Mouse (Mus musculus) frontal cortex, postnatal 36 days (tissue): ENCODE measurements around the gene Fntb.
"Not testable (repeated sequence)": the region's sequence is repeated elsewhere in the genome, so short reads cannot be mapped to it uniquely, and the experiment has no call there.

Experiments used
- DNase-seq, 2 experiments: peaks; one replicate each; pipeline ENCODE4 v3.0.0; 2022; ENCODE audit warnings: low spot score in 2 of 2

Fntb gene

GRCm38 (mm10) chr12:76837101-76837843 is 71.9 kb downstream of the Fntb start:
- peak; percentile 98 to 99 for DNase-seq

DNA sequence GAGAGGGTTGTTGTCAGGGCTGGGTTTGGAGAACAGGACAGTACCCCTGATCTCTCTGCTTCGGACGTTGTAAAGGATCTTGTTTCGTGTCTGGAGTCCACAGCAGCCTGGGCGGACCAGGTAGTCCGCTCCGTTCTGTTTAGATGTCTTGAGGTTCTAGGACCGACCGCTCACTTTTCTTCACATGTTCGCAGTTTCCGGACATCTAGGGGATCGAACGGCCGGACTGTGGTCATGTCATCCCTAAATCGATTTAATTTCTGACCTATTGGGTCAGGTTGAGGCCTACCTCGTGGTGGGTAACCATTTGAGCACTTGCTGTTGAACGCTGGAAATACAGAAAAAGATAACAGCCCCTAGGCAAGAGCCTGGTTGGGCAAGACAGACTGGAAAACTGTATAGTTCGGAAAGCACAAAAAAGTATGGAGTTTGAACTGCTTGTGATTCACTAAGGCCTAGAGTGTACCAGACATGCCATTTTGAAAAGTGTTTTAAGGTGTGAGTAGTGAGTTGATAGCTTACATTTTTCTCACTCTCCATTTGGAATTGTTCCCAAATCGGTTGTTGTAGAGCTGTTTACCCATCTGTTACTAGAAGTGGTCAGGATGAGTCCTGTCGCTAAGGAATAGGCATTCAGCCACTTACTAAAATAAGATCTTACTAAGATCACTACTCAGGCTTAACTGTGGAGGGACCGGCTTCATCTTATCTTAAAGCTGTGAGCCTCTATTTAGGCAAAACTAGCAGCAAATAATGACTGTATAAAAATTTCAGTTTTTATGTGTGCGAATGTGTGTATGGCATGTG is 72.7 kb downstream of the Fntb start:
- DNase-seq, result no peak

DNA sequence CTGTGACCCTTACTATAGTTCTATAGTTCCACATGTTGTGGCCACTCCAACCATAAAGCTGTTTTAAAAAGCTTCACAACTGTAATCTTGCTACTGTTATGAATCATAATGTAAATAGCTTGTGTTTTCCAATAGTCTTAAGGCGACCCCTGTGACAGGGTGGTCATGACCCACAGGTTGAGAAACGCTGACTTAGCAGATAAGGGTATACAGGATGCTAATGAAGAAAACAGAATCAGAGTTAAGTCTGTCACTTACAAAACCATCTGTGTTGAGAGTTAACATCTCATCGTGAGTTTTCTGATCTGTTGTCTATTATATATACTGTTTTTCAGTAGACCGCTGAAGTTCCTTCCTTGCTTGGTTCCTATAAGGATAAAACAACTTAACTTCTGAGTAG is 73.9 kb downstream of the Fntb start:
- DNase-seq, result no peak

DNA sequence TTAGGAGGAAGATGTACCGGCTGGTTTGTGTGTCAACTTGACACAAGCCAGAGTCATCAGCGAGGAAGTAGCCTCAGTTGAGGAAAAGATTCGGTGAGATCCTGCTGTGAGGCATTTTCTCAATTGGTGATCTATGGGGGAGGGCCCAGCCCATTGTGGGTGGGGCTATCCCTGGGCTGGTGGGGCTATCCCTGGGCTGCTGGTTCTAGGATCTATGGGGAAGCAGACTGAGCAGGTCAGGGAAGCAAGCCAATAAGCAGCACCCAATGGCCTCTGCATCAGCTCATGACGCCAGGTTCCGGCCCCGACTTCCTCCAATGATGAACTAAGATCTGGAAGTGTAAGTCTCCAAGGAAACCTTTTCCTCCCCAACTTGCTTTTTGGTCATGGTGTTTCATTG is 74.7 kb downstream of the Fntb start:
- no peak for DNase-seq

DNA sequence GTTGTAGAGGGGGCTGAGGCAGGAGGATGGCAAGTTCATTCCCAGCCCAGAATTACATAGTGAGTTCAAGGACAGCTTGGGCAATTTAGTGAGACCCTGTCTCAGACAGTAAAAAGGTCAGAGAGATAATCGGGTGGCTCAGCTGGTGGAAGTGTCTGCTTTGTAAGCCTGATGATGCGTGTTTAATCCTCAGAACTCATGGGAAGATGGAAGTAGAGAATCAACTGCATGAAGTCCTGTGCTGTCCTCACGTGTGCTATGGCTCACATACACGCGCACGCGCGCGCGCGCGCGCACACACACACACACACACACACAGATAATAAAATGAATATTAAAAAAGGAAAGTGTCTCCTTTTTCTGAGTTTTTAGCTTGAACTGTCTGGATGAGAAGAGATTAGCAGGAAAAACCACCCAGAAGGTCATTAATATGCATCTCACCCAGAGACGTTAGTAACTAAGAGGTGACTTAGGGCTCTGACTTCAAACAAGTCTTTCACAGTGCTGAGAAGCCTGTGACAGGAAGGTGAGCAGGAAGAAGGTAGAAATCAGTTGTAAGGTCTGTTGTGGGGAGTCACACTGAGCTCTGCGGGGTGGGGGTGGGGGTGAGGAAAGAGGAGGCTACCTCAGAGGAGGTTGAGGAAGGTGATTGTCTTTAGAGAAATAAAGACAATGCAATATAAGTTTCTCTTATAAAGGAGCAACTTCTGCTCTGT is 79.1 kb downstream of the Fntb start:
- DNase-seq, result no peak

DNA sequence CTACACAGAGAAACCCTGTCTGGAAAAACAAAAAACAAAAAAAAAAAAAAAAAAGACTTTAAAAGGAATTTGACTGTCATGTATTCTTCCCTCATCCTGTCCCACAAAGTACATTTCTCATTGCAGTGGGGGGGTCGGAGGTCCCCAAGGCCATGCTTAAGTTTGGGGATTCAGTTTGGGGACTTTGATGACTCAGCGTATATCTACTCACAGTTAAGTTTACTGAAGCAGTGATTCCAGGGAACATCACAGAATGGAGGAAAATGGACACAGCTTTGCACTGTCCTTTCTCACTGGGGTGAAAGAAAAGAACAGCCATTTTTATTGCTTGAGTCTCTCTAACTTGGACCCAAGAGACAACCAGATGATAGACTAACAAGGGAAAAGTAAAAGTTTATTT is 87.0 kb downstream of the Fntb start:
- no peak for DNase-seq

DNA sequence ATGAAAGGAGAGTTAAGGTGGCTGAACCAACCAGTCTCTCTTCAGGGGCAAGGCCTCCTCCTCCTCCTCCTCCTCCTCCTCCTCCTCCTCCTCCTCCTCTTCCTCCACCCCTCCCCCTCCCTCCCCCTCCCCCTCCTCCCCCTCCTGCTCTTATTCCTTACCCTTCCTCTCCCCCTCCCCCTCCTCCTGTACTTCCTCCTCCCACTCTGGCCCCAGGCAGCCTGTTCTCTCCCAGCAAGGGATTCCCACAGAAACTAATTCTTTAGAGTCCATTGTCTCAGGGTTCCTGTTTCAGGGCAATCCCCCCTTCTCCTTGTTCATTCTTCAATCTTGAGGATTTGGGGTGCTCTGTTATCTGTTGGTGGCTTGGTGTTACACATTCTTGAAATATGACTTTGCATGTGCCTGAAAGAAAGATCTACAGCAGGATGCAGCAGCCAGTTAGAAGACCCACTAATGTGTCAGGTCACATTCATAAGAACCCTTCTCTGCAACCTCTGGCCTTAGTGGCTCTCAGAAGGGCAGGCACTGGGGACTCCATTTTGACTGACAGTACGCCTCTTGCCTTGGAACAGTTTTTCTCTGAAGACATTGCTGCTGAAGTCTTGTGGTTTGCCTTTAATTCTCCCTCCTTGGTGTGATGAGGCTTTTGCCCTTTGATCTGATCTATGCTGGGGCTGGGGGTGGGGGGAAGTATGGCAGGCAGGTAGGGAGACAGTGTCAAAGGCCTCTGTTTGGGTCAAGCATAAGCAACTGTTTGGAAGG is 88.2 kb downstream of the Fntb start:
- DNase-seq, result no peak

DNA sequence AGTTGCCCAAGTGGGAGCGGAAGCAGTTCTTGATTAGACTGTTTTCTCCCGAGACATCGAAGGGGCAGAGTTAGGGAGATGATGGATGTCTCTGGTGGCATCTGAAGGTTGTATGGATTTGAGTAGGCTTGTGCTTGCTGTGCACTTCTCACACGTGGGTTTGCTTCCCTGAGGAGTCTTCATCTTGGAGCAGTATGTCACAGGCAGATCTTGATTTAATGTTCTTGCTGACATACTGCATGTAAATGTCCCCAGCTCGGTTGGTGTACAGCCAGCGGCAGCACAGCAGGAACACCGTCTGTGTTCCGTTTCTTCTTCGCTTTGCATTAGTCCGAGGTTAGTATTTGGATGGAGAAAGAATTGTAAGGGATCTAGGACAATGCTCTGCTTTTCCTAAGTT is 91.7 kb downstream of the Fntb start:
- DNase-seq, result no peak

DNA sequence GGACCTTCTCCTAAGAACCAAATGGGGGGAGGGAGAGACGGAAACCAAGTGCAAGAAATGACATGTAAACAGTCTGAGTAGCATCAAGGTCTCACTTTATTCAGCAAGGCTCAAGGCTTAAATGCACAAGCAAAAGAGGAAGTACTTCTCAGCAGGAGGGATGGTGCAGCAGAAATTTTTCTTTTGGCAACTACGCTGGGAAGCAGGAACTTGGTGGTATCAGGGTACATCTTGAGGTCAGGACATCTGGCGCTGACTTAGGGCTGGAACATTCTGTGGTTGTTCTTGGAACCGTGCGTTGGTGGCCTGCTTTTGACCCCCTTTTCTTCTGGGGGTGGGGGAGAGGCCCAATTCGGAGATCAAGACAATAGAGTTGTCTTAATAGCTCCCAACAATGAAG is 93.4 kb downstream of the Fntb start:
- not testable (repeated sequence) for DNase-seq

- peak; percentile 51 to 59 for DNase-seq
These were observed 98.3 kb downstream of the Fntb start for GRCm38 (mm10) chr12:76863651-76864050.

- DNase-seq, result no peak
These were observed 99.9 kb downstream of the Fntb start for GRCm38 (mm10) chr12:76865266-76865665.

DNA sequence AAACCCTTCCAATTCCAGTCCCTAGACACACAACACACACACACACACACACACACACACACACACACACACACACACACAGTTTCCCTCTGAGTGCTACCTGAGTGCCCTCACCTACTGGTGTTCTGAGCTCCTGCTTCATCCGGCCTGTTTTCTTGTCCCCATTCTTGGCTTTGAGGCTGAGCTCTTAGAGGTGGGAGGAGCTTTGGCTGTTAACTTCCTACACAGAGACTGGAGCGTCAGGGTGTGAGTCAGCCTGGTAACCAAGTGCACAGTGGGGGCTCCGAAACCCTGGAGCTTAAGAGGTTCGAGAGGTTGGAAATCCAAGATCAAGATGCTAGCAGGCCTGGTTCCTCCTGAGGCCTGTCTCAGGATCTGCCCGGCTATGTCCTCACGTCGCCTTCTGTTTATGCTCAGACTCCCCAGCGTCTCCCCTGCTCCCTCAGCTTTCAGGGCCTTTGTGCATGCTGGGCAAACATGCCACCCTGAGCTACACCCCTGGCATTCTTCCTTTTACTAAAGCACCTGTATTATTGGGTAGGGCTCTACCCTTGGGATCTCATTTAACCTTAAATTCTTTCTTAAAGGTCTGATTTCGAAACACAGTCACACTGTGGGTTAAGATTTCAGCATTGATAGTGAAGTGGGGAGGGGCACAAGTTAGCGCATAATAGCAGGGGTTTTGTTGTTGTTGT is 102.3 kb downstream of the Fntb start:
- DNase-seq, result peak; percentile 45 to 59

- no peak for DNase-seq
These were observed 103.2 kb downstream of the Fntb start for GRCm38 (mm10) chr12:76868463-76869198.

GRCm38 (mm10) chr12:76869561-76869960 is 104.2 kb downstream of the Fntb start:
- no peak for DNase-seq

GRCm38 (mm10) chr12:76872767-76873316 is 107.5 kb downstream of the Fntb start:
- DNase-seq, result no peak

DNA sequence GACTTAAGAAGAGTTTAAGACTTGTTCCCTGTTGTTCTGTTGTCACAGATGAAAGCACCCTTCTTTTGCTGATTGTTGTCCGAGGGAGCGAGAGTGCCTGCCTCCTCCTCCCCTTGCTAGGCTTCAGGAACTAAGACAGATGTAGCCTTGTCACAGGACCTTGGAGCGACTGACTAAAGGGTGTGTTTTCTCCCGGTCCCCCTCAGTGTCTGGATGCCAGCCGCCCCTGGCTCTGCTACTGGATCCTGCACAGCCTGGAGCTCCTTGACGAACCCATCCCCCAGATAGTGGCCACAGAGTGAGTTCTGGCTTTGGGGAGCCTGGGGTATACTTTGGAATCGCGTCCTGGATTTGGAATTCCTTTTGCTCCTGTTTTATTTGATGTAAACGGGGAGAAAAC is 109.4 kb downstream of the Fntb start:
- DNase-seq, result no peak

DNA sequence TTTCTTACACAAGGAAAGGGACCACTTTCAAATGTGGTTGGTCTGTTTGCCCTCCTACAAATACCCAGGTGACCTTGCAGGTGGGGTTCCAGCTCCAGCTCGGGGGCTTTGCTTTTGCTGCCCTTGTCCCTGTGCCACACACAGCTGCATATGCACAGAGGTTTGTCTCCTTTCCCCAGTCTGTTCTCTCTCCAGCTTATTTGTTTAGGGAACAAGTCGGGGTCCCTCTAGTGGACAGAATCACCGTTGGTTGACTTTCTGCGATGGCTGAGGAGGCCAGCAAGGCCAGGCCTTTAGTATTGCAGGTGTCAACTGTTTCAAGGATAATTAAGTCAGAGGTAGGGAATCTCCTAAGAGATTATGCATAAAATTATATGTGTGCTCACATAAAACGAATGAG is 113.9 kb downstream of the Fntb start:
- DNase-seq, result peak in 1 of 2 experiments; percentile 66

DNA sequence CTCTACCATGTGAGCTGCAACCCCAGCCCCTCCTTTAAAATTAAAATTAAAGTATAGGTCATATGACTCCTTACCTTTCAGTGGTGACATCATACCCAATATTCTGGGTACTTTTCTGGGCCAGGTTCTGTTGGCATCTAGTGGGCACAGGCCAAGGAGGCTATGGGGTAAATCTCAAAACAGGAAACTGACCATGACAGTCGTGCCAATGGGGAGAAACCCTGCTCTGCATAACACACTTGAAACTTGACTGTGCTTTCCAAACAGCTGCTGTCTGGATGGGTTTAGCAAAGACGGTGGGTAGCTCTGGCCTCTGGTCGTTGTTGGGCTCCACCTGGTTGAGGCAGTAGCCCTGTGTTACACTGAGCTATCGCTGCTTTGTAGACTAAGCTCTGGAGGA is 114.7 kb downstream of the Fntb start:
- DNase-seq, result no peak

GRCm38 (mm10) chr12:76883824-76884223 is 118.4 kb downstream of the Fntb start:
- DNase-seq, result no peak

DNA sequence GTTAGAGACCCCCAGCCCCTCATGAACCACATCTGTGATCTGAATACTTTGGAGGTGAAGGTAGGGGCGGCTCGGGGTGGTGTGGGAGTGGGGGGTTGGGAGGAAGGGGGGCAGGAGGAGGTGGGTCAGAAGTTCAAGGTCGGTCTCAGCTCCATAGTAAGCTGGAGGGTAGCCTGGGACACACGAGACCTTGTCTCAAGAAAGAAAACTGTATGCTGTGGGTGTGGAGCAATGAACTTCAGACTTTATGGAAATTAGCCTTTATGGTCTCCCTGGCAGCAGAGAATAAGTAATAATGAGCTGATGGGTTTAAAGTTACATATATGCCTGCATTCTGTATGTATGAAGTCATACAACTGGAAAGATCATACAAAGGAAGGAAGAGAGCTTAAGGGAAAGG is 119.7 kb downstream of the Fntb start:
- DNase-seq, result no peak
